Mouse (Mus musculus): ENCODE data around the gene Treh. TPM values are rescaled to one million over a fixed set of nuclear protein-coding genes. Genes with fewer than 3 reads are reported as not detected.

The Treh gene
- polyA plus RNA-seq (2012; rRNA removed), result 0.01 and 0.08 TPM in 2 replicates

DNA sequence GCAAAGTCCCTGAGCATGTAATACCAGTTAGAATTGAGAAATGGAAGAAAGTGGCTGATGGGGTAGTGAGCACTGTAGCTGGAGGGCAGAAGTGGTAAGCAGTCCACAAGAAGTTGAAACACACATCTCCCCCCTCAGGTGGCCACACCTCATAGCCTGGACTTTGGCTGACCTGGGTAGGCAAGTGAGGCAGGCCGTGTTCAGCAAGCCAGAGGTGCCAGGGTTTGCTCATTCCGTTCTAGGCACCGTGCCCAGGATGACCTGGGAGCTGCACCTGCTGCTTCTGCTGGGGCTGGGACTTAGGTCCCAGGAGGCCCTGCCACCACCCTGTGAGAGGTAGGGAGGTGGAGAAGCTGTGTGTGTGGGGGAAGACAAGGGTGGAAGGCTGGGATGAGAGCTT, at the start of gene Treh:
Treh (plus strand) TSS at position 229 of the 400 bp plus-strand sequence.

DNA sequence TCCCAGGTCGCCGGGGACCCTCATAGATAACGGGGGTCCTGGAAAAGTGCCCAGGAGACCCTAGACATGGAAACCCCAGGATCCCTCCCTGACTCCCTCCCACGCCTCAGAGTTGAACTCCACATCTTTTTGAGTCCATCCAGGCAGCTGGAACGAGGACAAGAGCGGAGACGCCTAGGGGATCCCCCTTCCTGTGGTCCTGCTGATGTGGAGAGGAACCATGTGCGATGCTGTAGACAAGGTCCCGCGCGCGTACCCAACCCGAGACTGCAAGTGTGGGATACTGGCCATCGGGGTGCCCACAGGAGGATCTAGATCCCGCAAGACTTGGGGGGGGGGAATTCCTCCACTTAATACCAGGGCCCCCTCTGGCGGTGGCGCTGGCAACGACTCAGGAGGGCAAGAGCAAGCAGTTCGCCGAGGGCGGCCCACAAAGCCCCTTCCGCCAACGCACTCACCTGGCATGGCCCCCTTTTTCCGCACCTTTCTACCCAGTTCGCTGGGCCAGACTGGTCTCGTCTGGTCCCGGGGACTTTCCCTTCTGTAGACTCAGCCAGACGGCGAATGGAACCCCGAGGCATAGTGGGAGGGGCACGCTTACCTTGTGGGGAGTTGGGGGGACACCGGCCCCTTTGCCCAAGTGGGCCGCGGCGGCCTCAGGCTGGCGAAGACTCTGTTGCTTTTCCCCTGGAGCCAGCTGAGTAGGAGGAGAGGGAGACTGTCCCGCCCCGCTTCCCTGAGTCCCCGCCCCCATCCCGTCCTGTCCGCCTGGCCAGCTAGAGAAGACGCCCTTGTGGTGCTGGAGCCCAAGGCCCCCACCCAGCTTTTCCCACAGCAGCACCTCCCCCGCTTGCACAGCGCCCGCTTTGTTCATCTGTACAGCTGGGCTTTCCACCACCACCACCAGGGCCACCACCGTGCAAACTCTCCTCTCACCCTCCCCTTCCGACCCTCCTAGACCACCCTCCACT, 61.8 kb downstream of the Treh start, which contains the start of gene Phldb1:
Phldb1 (minus strand) TSS at position 675 of the 971 bp plus-strand sequence.

Other genes starting within 250 kb of the Treh start
- 0.01 TPM in 1 of 2 replicates, not detected in the other for gene Foxr1, start 232.1 kb upstream of the Treh start, polyA plus RNA-seq (2012; rRNA removed)
- gene Upk2, start 218.3 kb upstream of the Treh start, polyA plus RNA-seq (2012; rRNA removed), result not detected in 2 replicates
- 2.2 and 3.0 TPM in 2 replicates for gene Bcl9l, start 190.4 kb upstream of the Treh start, polyA plus RNA-seq (2012; rRNA removed)
- 0.28 and 0.31 TPM in 2 replicates for gene Cxcr5, start 111.4 kb upstream of the Treh start, polyA plus RNA-seq (2012; rRNA removed)
- 10.3 and 10.7 TPM in 2 replicates for gene Ddx6, start 68.3 kb upstream of the Treh start, polyA plus RNA-seq (2012; rRNA removed)
- gene Phldb1, start 62.0 kb downstream of the Treh start, polyA plus RNA-seq (2012; rRNA removed), result 3.0 and 3.7 TPM in 2 replicates
- gene Arcn1, start 94.6 kb downstream of the Treh start, polyA plus RNA-seq (2012; rRNA removed), result 44.1 and 45.4 TPM in 2 replicates
- 20.5 and 22.6 TPM in 2 replicates for gene Ift46, start 94.7 kb downstream of the Treh start, polyA plus RNA-seq (2012; rRNA removed)
- 20.9 and 22.9 TPM in 2 replicates for gene Tmem25, start 126.1 kb downstream of the Treh start, polyA plus RNA-seq (2012; rRNA removed)
- gene Ttc36, start 129.8 kb downstream of the Treh start, polyA plus RNA-seq (2012; rRNA removed), result 260 and 292 TPM in 2 replicates
- 1.7 and 2.0 TPM in 2 replicates for gene Kmt2a, start 208.1 kb downstream of the Treh start, polyA plus RNA-seq (2012; rRNA removed)
- 458 and 467 TPM in 2 replicates for gene Atp5l, start 247.5 kb downstream of the Treh start, polyA plus RNA-seq (2012; rRNA removed)